Mouse (Mus musculus): ENCODE results near the gene Necap2. TPM values are rescaled to one million over a fixed set of nuclear protein-coding genes. Genes with fewer than 3 reads are reported as not detected.

Necap2 gene
- total RNA-seq, 1 experiment: 28.3 TPM

GRCm38 (mm10) chr4:141048810-141049475, 29.2 kb downstream of the Necap2 start:
- in situ Hi-C loops (cut with MboI; ENCODE audit: low sequenced_read_pairs in 2 of 2, unreplicated experiment in 2 of 2): no loop called here
- no peak overlapping the region for H3K4me3 ChIP-seq (ENCODE audit: insufficient read depth in 1 of 2, low read depth in 1 of 2, low read length in 2 of 2, poor library complexity in 1 of 2, severe bottlenecking in 1 of 2)
- no peak for DNase-seq (ENCODE audit: low read depth, low spot score)
- no peak overlapping the region for H3K27ac ChIP-seq (ENCODE audit: insufficient read depth, low read depth, low read length, poor library complexity, severe bottlenecking)
- TF ChIP-seq CHD2 (IDR thresholded peaks at IDR 0.05; ENCODE audit: low read depth, low read length): no peak
- no peak for TF ChIP-seq HCFC1 (IDR thresholded peaks at IDR 0.05; ENCODE audit: borderline replicate concordance, insufficient read depth, low read length)
- no peak for TF ChIP-seq ZNF384 (IDR thresholded peaks at IDR 0.05; ENCODE audit: low read depth, low read length)
- no peak for TF ChIP-seq MAFK (IDR thresholded peaks at IDR 0.05; ENCODE audit: insufficient read depth, low read depth, low read length)
- no peak for TF ChIP-seq ZC3H11A (IDR thresholded peaks at IDR 0.05; ENCODE audit: borderline replicate concordance, low read depth, low read length)
- no peaks in the 10 kb centered on the region for H3K9me3 ChIP-seq (ENCODE audit: control insufficient read depth, insufficient read depth, low read depth, low read length)
- H3K36me3 ChIP-seq (ENCODE audit: control insufficient read depth, insufficient read depth, low read length, poor library complexity, severe bottlenecking): peaks cover 20% of the 10 kb centered on the region; the same call in 1 of the 2 replicates
- H3K4me1 ChIP-seq (ENCODE audit: control insufficient read depth in 2 of 2, insufficient read depth in 2 of 2, low read length in 2 of 2, poor library complexity in 1 of 2): peaks cover 0 to 15% of the 10 kb centered on the region in 2 experiments; a peak in 1 of 4 replicates
- no peak overlapping the region for H3K9ac ChIP-seq (ENCODE audit: insufficient read depth, low read depth, low read length, poor library complexity, severe bottlenecking)

- H3K4me3 ChIP-seq (ENCODE audit: insufficient read depth in 1 of 2, low read depth in 1 of 2, low read length in 2 of 2, poor library complexity in 1 of 2, severe bottlenecking in 1 of 2): no peak overlapping the region
- H3K4me1 ChIP-seq (ENCODE audit: control insufficient read depth in 2 of 2, insufficient read depth in 2 of 2, low read length in 2 of 2, poor library complexity in 1 of 2): peaks cover 0 to 8% of the 10 kb centered on the region in 2 experiments; a peak in 1 of 4 replicates
- H3K9me3 ChIP-seq (ENCODE audit: control insufficient read depth, insufficient read depth, low read depth, low read length): no peaks in the 10 kb centered on the region
- H3K27ac ChIP-seq (ENCODE audit: insufficient read depth, low read depth, low read length, poor library complexity, severe bottlenecking): no peak overlapping the region
- in situ Hi-C loops (cut with MboI; ENCODE audit: low sequenced_read_pairs in 2 of 2, unreplicated experiment in 2 of 2): no loop called here
- no peak overlapping the region for H3K9ac ChIP-seq (ENCODE audit: insufficient read depth, low read depth, low read length, poor library complexity, severe bottlenecking)
- peak; percentile 39 for DNase-seq (ENCODE audit: low read depth, low spot score)
- TF ChIP-seq ZC3H11A (IDR thresholded peaks at IDR 0.05; ENCODE audit: borderline replicate concordance, low read depth, low read length) (no peak), CHD2 (IDR thresholded peaks at IDR 0.05; ENCODE audit: low read depth, low read length) (no peak), ZNF384 (IDR thresholded peaks at IDR 0.05; ENCODE audit: low read depth, low read length) (peak; percentile 91; the same call in 1 of the 2 replicates)
- peaks cover 24% of the 10 kb centered on the region; the same call in 1 of the 2 replicates for H3K36me3 ChIP-seq (ENCODE audit: control insufficient read depth, insufficient read depth, low read length, poor library complexity, severe bottlenecking)
Observed at GRCm38 (mm10) chr4:141044816-141045215, 33.3 kb downstream of the Necap2 start.

- peaks cover 0 to 3% of the 10 kb centered on the region in 2 experiments; a peak in 1 of 4 replicates for H3K4me1 ChIP-seq (ENCODE audit: control insufficient read depth in 2 of 2, insufficient read depth in 2 of 2, low read length in 2 of 2, poor library complexity in 1 of 2)
- peaks cover 25% of the 10 kb centered on the region; the same call in 1 of the 2 replicates for H3K36me3 ChIP-seq (ENCODE audit: control insufficient read depth, insufficient read depth, low read length, poor library complexity, severe bottlenecking)
- H3K27ac ChIP-seq (ENCODE audit: insufficient read depth, low read depth, low read length, poor library complexity, severe bottlenecking): 0 out of 2 replicates have a peak overlapping the region, but pooled peaks have one; percentile 15
- in situ Hi-C loops (cut with MboI; ENCODE audit: low sequenced_read_pairs in 2 of 2, unreplicated experiment in 2 of 2): no loop called here
- DNase-seq (ENCODE audit: low read depth, low spot score): no peak
- peak overlapping the region; percentile 45 to 46; a peak in 3 of 4 replicates for H3K4me3 ChIP-seq (ENCODE audit: insufficient read depth in 1 of 2, low read depth in 1 of 2, low read length in 2 of 2, poor library complexity in 1 of 2, severe bottlenecking in 1 of 2)
- no peaks in the 10 kb centered on the region for H3K9me3 ChIP-seq (ENCODE audit: control insufficient read depth, insufficient read depth, low read depth, low read length)
- no peak for TF ChIP-seq ZC3H11A (IDR thresholded peaks at IDR 0.05; ENCODE audit: borderline replicate concordance, low read depth, low read length)
- no peak for TF ChIP-seq CHD2 (IDR thresholded peaks at IDR 0.05; ENCODE audit: low read depth, low read length)
- no peak for TF ChIP-seq HCFC1 (IDR thresholded peaks at IDR 0.05; ENCODE audit: borderline replicate concordance, insufficient read depth, low read length)
- no peak for TF ChIP-seq ZNF384 (IDR thresholded peaks at IDR 0.05; ENCODE audit: low read depth, low read length)
- no peak for TF ChIP-seq MAFK (IDR thresholded peaks at IDR 0.05; ENCODE audit: insufficient read depth, low read depth, low read length)
- H3K9ac ChIP-seq (ENCODE audit: insufficient read depth, low read depth, low read length, poor library complexity, severe bottlenecking): peak overlapping the region; percentile 58
Observed at GRCm38 (mm10) chr4:141041117-141041516, 37.0 kb downstream of the Necap2 start.

GRCm38 (mm10) chr4:141033606-141034549, 44.3 kb downstream of the Necap2 start:
- TF ChIP-seq HCFC1 (IDR thresholded peaks at IDR 0.05; ENCODE audit: borderline replicate concordance, insufficient read depth, low read length): no peak
- TF ChIP-seq CHD2 (IDR thresholded peaks at IDR 0.05; ENCODE audit: low read depth, low read length): no peak
- TF ChIP-seq ZC3H11A (IDR thresholded peaks at IDR 0.05; ENCODE audit: borderline replicate concordance, low read depth, low read length): no peak
- Histone ChIP-seq H3K4me3 (ENCODE audit: insufficient read depth in 1 of 2, low read depth in 1 of 2, low read length in 2 of 2, poor library complexity in 1 of 2, severe bottlenecking in 1 of 2) (no peak overlapping the region), H3K27ac (ENCODE audit: insufficient read depth, low read depth, low read length, poor library complexity, severe bottlenecking) (no peak overlapping the region), H3K4me1 (ENCODE audit: control insufficient read depth in 2 of 2, insufficient read depth in 2 of 2, low read length in 2 of 2, poor library complexity in 1 of 2) (no peaks in the 10 kb centered on the region), H3K9ac (ENCODE audit: insufficient read depth, low read depth, low read length, poor library complexity, severe bottlenecking) (no peak overlapping the region), H3K36me3 (ENCODE audit: control insufficient read depth, insufficient read depth, low read length, poor library complexity, severe bottlenecking) (peaks cover 42% of the 10 kb centered on the region), H3K9me3 (ENCODE audit: control insufficient read depth, insufficient read depth, low read depth, low read length) (no peaks in the 10 kb centered on the region)
- in situ Hi-C loops (cut with MboI; ENCODE audit: low sequenced_read_pairs in 2 of 2, unreplicated experiment in 2 of 2): no loop called here
- DNase-seq (ENCODE audit: low read depth, low spot score): no peak
